In genomic region chr5:90859031-90859430, GRCm38 (mm10) we compare ENCODE assay signal across 18 mouse cellular contexts.
DNase-seq lines count a peak whose midpoint lies in the region.
"Had no signal": no experiment of that assay in that cellular context is flagged by ENCODE, and none has a peak within 500 bp of the region (broad histone marks: within the 10 kb centered on the region; RNA-seq: fewer than 3 reads in every experiment).

No protein-coding gene starts in this region.

- DNase-seq in cerebellum, adult 9-11 months = peak; percentile 4
- no peak for DNase-seq in cerebellum, adult 8-10 months
- peak; percentile 19 for DNase-seq in layer of hippocampus, adult 11-12 months (ENCODE audit: low spot score)
- DNase-seq in layer of hippocampus, adult 9-10 months (ENCODE audit: low spot score) = no peak
- peak; percentile 19 for DNase-seq in Muller cell, postnatal 12 days (ENCODE audit: inconsistent ontology term)
- peak; percentile 26 for DNase-seq in layer of hippocampus, adult 9-11 months
- no peak for DNase-seq in spleen, postnatal 36 days (ENCODE audit: low spot score in 2 of 2)
- DNase-seq: adrenal gland, adult 2 months; adrenal gland, postnatal 36 days; forebrain, postnatal 0 days; heart, postnatal 14 days; kidney, adult 11 months; kidney, postnatal 14 days; liver; lung, embryonic 14.5 days; spleen, adult 18-20 months; thymus, adult 18-20 months; thymus, postnatal 25 days had no signal

Comparison
In these comparisons a context has a peak if more than half of its experiments do, and no peak if none do; other contexts are left out.
1. DNase-seq: peak in cerebellum, adult 9-11 months (single experiment), layer of hippocampus, adult 11-12 months (single experiment), Muller cell, postnatal 12 days (single experiment) and layer of hippocampus, adult 9-11 months (single experiment); none in cerebellum, adult 8-10 months (single experiment), layer of hippocampus, adult 9-10 months (single experiment) and spleen, postnatal 36 days (0 of 2).